Mouse (Mus musculus) forebrain, embryonic 13.5 days (tissue): ENCODE data around the gene Pmepa1. TPM values are rescaled to one million over a fixed set of nuclear protein-coding genes. Genes with fewer than 3 reads are reported as not detected.

Experiments used
- ATAC-seq: fragments of 200-750 bp; cut with Nextera tagmentation; 2 replicates; pipeline ENCODE4 v1.8.0; 2017
- H3K27ac ChIP-seq: fragments of 300-500 bp; sonication (generic); 2 replicates; pipeline ENCODE4 v1.5.1; 2015; ENCODE audit warnings: inconsistent platforms, mild to moderate bottlenecking, moderate library complexity
- H3K27me3 ChIP-seq: fragments of 300-500 bp; sonication (generic); 2 replicates; pipeline ENCODE4 v1.6.1; 2015; ENCODE audit warnings: mild to moderate bottlenecking, inconsistent platforms
- H3K36me3 ChIP-seq: fragments of 300-500 bp; sonication (generic); 2 replicates; pipeline ENCODE4 v1.6.1; 2015; ENCODE audit warnings: mild to moderate bottlenecking, inconsistent platforms; ENCODE audit not compliant: poor library complexity, severe bottlenecking
- H3K4me1 ChIP-seq: fragments of 300-500 bp; sonication (generic); 2 replicates; pipeline ENCODE4 v1.6.1; 2015; ENCODE audit warnings: inconsistent platforms
- H3K4me2 ChIP-seq: fragments of 300-500 bp; sonication (generic); 2 replicates; pipeline ENCODE4 v1.6.1; 2015; ENCODE audit warnings: inconsistent platforms, mild to moderate bottlenecking, moderate library complexity
- H3K4me3 ChIP-seq: fragments of 300-500 bp; sonication (generic); 2 replicates; pipeline ENCODE4 v1.5.1; 2015; ENCODE audit warnings: mild to moderate bottlenecking, inconsistent platforms
- H3K9ac ChIP-seq: fragments of 300-500 bp; sonication (generic); 2 replicates; pipeline ENCODE4 v1.6.1; 2015; ENCODE audit warnings: mild to moderate bottlenecking, inconsistent platforms
- H3K9me3 ChIP-seq: fragments of 300-500 bp; sonication (generic); replicated peaks from 2 replicates; pipeline ENCODE4 v1.6.1; 2016; ENCODE audit warnings: inconsistent platforms
- WGBS: fragments of 180-500 bp; shearing (Covaris S2); methylation state at CpG from one replicate; pipeline ENCODE4 v1.1.7; 2015; 5-methylcytosine and 5-hydroxymethylcytosine counted together
- polyA plus RNA-seq: library from polyadenylated mRNA; unstranded; fragments of >200 nt; fragmentation: Nextera tagmentation; extraction: Ambion mirVana; gene quantifications from 2 replicates; pipeline ENCODE4 v1.2.1, GENCODE M21; 2015

The Pmepa1 gene
- polyA plus RNA-seq, 1 experiment from 2014 or later, result 5.3 TPM

- 76% methylated on average over 8 of the region's 8 CpGs for WGBS
- H3K9me3 ChIP-seq, result no peaks in the 10 kb centered on the region
- H3K4me2 ChIP-seq, result no peak overlapping the region
- H3K4me1 ChIP-seq, result peaks cover 41% of the 10 kb centered on the region
- ATAC-seq, result no peak
- H3K27me3 ChIP-seq, result no peaks in the 10 kb centered on the region
- H3K4me3 ChIP-seq, result no peak overlapping the region
- H3K9ac ChIP-seq, result no peak overlapping the region
- H3K27ac ChIP-seq, result no peak overlapping the region
- peaks cover 54% of the 10 kb centered on the region for H3K36me3 ChIP-seq
These were observed 43.6 kb downstream of the Pmepa1 start for GRCm38 (mm10) chr2:173232766-173233099.

- H3K4me2 ChIP-seq, result no peak overlapping the region
- no peaks in the 10 kb centered on the region for H3K9me3 ChIP-seq
- no peaks in the 10 kb centered on the region for H3K27me3 ChIP-seq
- no peak overlapping the region for H3K4me3 ChIP-seq
- 75% methylated on average over 22 of the region's 22 CpGs for WGBS
- no peak overlapping the region for H3K27ac ChIP-seq
- ATAC-seq, result no peak
- H3K9ac ChIP-seq, result no peak overlapping the region
- H3K36me3 ChIP-seq, result peaks cover 58% of the 10 kb centered on the region
- H3K4me1 ChIP-seq, result peaks cover 40% of the 10 kb centered on the region
These were observed 44.1 kb downstream of the Pmepa1 start for GRCm38 (mm10) chr2:173232065-173232765.

- Histone ChIP-seq H3K9ac (no peak overlapping the region), H3K4me1 (peaks cover 15% of the 10 kb centered on the region; the same call in 1 of the 2 replicates), H3K4me2 (peak overlapping the region; percentile 42), H3K36me3 (peaks cover 75% of the 10 kb centered on the region), H3K4me3 (0 out of 2 replicates have a peak overlapping the region, but pooled peaks have one; percentile 6), H3K27me3 (no peaks in the 10 kb centered on the region), H3K27ac (0 out of 2 replicates have a peak overlapping the region, but pooled peaks have one; percentile 21), H3K9me3 (no peaks in the 10 kb centered on the region)
- peak; percentile 90 for ATAC-seq
- 2% methylated on average over 10 of the region's 10 CpGs for WGBS
These were observed 46.6 kb downstream of the Pmepa1 start for GRCm38 (mm10) chr2:173229578-173230224.

DNA sequence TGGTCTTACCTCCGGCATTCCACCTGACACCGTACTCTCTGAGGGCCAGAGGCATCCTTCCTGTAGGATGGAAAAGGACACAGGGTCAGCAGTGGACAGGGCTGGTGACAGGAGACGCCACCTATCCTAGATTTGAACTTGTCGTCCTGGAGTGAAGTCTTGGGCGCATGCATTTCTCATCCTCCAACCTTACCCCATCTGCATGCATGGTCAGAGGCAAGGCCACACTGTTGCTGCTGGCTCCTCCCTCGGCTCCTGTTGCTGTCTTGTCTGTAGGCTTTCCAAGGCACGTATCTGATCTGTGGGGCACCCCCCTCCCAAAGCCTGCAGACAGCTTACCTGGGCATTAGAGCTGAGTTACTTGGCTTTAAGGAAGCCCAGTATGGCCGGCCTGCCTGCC is 47.8 kb downstream of the Pmepa1 start:
- Histone ChIP-seq H3K4me2 (no peak overlapping the region), H3K36me3 (peaks cover 72% of the 10 kb centered on the region), H3K27ac (no peak overlapping the region), H3K9me3 (no peaks in the 10 kb centered on the region), H3K4me3 (no peak overlapping the region), H3K9ac (no peak overlapping the region), H3K4me1 (peaks cover 8% of the 10 kb centered on the region; the same call in 1 of the 2 replicates), H3K27me3 (no peaks in the 10 kb centered on the region)
- 85% methylated on average over 8 of the region's 8 CpGs for WGBS
- ATAC-seq, result no peak

GRCm38 (mm10) chr2:173226792-173227191 is 49.5 kb downstream of the Pmepa1 start:
- ATAC-seq, result no peak
- no peak overlapping the region for H3K27ac ChIP-seq
- 94% methylated on average over 8 of the region's 8 CpGs for WGBS
- peaks cover 55% of the 10 kb centered on the region for H3K36me3 ChIP-seq
- no peak overlapping the region for H3K9ac ChIP-seq
- no peaks in the 10 kb centered on the region for H3K27me3 ChIP-seq
- H3K4me3 ChIP-seq, result no peak overlapping the region
- H3K4me1 ChIP-seq, result no peaks in the 10 kb centered on the region
- no peak overlapping the region for H3K4me2 ChIP-seq
- H3K9me3 ChIP-seq, result no peaks in the 10 kb centered on the region

DNA sequence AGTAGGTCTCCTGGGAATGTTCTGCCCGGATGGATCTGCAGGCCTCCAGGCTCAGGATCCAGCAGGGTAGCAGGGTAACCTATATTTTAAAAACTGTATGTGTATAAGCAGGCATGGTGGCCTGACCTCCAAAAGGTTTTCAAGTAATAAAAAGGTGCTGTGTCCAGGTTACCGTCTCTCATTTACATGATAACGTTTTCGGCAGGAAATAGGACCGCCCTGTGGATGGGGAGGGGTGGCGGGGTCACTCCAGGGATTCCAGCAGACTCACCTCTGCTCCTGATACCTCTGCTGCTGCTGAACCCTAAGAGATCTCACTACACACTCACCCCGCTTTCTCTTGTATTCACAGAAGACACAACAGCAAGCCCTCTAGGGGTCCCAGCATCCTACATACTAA is 50.4 kb downstream of the Pmepa1 start:
- no peak overlapping the region for H3K9ac ChIP-seq
- ATAC-seq, result no peak
- no peaks in the 10 kb centered on the region for H3K4me1 ChIP-seq
- H3K4me3 ChIP-seq, result no peak overlapping the region
- H3K27ac ChIP-seq, result no peak overlapping the region
- peaks cover 46% of the 10 kb centered on the region for H3K36me3 ChIP-seq
- no peaks in the 10 kb centered on the region for H3K27me3 ChIP-seq
- H3K4me2 ChIP-seq, result no peak overlapping the region
- whole genome bisulfite sequencing, result 84% methylated on average over 7 of the region's 7 CpGs
- H3K9me3 ChIP-seq, result no peaks in the 10 kb centered on the region

DNA sequence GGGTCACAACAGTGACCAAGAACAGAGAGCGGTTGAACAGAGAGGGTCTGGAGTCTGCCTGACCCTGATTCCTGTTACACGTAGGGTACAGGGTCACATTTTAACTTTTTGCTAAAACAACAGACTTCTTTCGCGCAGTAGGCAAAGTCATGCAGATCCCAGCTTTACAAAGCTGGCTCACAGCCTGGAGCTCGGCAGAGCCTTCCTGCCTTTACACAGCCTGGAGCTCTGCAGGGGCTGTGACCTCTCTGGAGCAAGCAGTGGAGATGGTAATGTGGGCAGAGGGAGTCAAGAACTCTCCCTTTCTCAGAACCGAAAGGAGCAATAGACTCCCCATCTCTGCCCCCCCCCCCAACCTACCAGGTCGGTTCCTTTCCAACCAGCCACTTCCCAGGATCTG is 51.5 kb downstream of the Pmepa1 start:
- no peak for ATAC-seq
- peaks cover 37% of the 10 kb centered on the region for H3K36me3 ChIP-seq
- no peak overlapping the region for H3K4me2 ChIP-seq
- H3K27ac ChIP-seq, result no peak overlapping the region
- H3K27me3 ChIP-seq, result no peaks in the 10 kb centered on the region
- H3K4me3 ChIP-seq, result no peak overlapping the region
- H3K9me3 ChIP-seq, result no peaks in the 10 kb centered on the region
- no peaks in the 10 kb centered on the region for H3K4me1 ChIP-seq
- WGBS, result 71% methylated on average over 7 of the region's 7 CpGs
- H3K9ac ChIP-seq, result no peak overlapping the region

DNA sequence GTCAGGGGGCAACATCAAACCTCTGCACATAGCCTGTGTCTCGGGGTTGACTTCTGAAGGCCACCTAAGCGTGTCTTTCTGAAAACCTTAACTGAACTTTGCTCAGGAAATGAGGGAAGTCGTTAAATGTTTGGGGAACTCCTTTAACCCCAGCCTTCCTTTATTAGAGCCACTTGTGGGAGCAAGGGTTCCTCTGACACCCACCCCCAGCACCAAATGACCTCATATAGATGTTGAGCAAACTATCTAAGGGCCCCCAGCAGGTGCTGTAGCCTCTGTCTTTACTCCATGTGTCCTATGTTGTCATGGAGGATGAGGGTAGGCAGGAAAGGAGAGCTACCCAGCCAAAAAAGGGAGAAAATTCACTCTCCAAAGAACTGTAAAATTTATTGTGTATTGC is 52.2 kb downstream of the Pmepa1 start:
- H3K4me1 ChIP-seq, result no peaks in the 10 kb centered on the region
- H3K27ac ChIP-seq, result no peak overlapping the region
- no peak overlapping the region for H3K4me3 ChIP-seq
- H3K9me3 ChIP-seq, result no peaks in the 10 kb centered on the region
- 76% methylated on average over 3 of the region's 3 CpGs for WGBS
- H3K36me3 ChIP-seq, result peaks cover 34% of the 10 kb centered on the region
- no peak for ATAC-seq
- no peak overlapping the region for H3K9ac ChIP-seq
- no peak overlapping the region for H3K4me2 ChIP-seq
- no peaks in the 10 kb centered on the region for H3K27me3 ChIP-seq

- WGBS, result 80% methylated on average over 3 of the region's 3 CpGs
- H3K27ac ChIP-seq, result no peak overlapping the region
- H3K4me3 ChIP-seq, result no peak overlapping the region
These were observed 52.8 kb downstream of the Pmepa1 start for GRCm38 (mm10) chr2:173223496-173223895.

DNA sequence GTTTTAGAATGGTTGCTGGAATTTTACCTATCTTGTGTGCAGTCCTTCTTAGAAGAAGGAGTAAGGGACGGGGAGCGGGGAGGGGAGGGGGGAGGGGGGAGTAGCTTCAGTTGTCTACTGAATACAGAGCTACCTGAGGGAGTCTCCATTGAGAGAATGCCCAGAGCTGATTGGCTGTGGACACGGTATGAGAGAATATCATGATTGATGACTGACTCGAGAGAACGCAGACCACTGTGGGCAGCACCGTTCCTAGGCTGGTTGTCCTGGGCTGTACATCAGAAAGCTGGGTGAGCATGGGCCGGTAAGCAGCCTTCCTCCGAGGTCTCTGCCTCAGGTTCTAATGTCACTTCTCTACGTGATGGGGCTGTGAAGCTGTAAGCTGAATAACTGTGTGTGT is 55.6 kb downstream of the Pmepa1 start:
- H3K9ac ChIP-seq, result no peak overlapping the region
- H3K4me2 ChIP-seq, result no peak overlapping the region
- H3K4me3 ChIP-seq, result no peak overlapping the region
- ATAC-seq, result no peak
- H3K27ac ChIP-seq, result no peak overlapping the region
- WGBS, result 93% methylated on average over 8 of the region's 9 CpGs
- no peaks in the 10 kb centered on the region for H3K4me1 ChIP-seq
- H3K27me3 ChIP-seq, result no peaks in the 10 kb centered on the region
- H3K9me3 ChIP-seq, result no peaks in the 10 kb centered on the region
- peaks cover 4% of the 10 kb centered on the region; the same call in 1 of the 2 replicates for H3K36me3 ChIP-seq

More at GRCm38 (mm10) chr2:173223496-173223895, 52.8 kb downstream of the Pmepa1 start:
- no peaks in the 10 kb centered on the region for H3K9me3 ChIP-seq
- no peak for ATAC-seq
- H3K36me3 ChIP-seq, result peaks cover 28% of the 10 kb centered on the region
- H3K27me3 ChIP-seq, result no peaks in the 10 kb centered on the region
- no peak overlapping the region for H3K9ac ChIP-seq
- no peak overlapping the region for H3K4me2 ChIP-seq
- H3K4me1 ChIP-seq, result no peaks in the 10 kb centered on the region

DNA sequence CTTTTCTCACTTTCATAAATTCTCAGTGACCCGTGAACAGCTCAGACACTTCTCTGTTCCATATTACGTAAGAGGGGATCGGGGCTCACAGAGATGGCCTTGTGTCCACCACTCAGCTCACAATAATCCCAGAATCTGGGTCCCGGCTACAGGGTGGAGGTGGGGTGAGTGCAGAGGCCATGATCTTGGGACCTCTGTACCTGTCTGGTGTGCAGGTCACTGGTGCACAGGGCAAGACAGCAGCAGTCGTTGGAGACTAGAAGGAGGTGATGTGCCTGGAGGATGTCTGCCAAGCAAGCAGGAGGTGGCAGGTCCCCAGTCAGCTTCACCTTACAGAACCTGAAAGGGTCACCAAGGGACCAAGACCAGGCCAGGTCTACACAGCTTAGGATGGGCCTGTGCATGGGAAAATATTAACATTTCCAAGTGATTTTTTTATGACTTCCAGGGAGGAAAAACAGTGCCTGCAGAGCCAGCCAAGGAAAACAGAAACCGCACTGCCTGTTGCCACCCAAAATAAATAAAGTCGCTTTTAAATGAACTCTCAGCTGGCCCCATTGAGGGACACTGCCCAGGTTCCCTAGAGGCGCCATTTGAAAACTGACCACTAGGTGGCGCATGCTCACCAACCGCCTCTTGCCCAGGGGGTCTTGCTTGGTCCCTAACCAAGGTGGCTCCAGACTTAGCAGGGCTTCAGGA is 56.9 kb downstream of the Pmepa1 start:
- H3K4me1 ChIP-seq, result no peaks in the 10 kb centered on the region
- no peak overlapping the region for H3K4me2 ChIP-seq
- no peak overlapping the region for H3K27ac ChIP-seq
- 45% methylated on average over 10 of the region's 10 CpGs for WGBS
- H3K9me3 ChIP-seq, result no peaks in the 10 kb centered on the region
- no peak overlapping the region for H3K9ac ChIP-seq
- ATAC-seq, result peak; percentile 65; the same call in 1 of the 2 replicates
- no peaks in the 10 kb centered on the region for H3K36me3 ChIP-seq
- no peaks in the 10 kb centered on the region for H3K27me3 ChIP-seq
- no peak overlapping the region for H3K4me3 ChIP-seq

DNA sequence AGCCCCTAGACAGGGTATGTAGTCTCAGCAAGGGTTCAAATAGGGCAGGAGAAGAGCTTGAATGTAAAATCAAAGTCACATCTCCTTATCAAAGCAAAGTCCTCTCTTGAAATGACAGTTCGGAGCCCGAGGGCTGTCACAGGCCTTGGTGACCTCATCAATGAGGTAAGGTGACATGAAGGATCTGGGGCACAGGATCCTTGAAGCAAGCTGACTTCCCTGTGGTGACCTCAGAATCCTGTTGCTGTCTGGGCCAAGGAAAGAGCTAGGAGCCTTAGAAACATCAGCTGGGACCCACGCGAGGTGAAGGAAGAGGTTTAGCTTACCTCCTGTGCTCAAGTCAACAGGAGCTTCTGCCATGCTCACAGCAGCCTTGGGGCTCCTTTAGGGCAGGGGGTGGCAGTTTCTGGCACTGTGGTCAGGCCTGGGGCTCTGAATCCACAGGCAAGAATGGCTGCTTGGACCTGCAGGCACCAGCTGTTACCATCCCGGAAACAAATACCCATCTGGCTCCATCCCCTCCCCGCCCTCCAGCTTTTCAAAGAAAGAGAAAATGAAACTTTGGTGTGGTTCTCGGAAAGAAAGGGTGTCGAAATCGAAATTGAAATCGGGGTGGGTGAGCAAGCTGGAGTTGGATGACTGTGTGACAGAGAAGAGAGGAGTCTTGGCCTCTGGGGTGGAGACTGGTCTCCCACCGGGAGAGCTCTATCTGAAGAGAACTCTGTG is 57.8 kb downstream of the Pmepa1 start, which contains the start of gene Zbp1:
Zbp1 (minus strand) TSS at position 508 of the 726 bp plus-strand sequence.
- H3K36me3 ChIP-seq, result no peaks in the 10 kb centered on the region
- no peak within 1 kb of the TSS for H3K27ac ChIP-seq
- 66% methylated on average over 11 of the region's 11 CpGs for WGBS
- H3K9ac ChIP-seq, result no peak within 1 kb of the TSS
- no peak within 1 kb of the TSS for H3K4me3 ChIP-seq
- no peaks in the 10 kb centered on the region for H3K27me3 ChIP-seq
- ATAC-seq, result no peak
- no peaks in the 10 kb centered on the region for H3K4me1 ChIP-seq
- no peaks in the 10 kb centered on the region for H3K9me3 ChIP-seq
- no peak within 1 kb of the TSS for H3K4me2 ChIP-seq
